Mouse (Mus musculus): ENCODE results near the gene Zhx3.

The Zhx3 gene

GRCm38 (mm10) chr2:160882436-160882835, 9.6 kb upstream of the Zhx3 start:
- DNase-seq (ENCODE audit: low spot score) = no peak

- DNase-seq (ENCODE audit: low spot score) = no peak
Measured at GRCm38 (mm10) chr2:160881462-160882101, 8.8 kb upstream of the Zhx3 start.

- DNase-seq (ENCODE audit: low spot score) = peak; percentile 67
Measured at GRCm38 (mm10) chr2:160880453-160881195, 7.8 kb upstream of the Zhx3 start, which contains the start of gene Lpin3. Gene Lpin3 (plus strand): TSS chr2:160880670.

DNA sequence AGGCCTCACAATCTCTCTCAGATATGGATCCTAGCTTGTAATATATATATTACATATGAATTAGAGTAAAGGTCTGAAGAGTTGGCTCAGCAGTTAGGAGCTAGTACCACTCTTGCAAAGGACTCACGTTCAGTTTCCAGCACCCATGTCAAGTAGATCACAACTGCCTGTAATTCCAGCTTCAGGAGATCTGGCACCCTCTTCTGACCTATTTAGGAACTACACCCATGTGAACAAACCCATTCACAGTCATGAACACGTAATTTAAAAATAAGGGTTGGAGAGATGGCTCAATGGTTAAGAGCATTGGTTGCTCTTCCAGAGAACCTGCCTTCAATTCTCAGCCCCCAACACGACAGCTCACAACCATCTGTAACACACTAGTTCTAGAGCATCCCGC, 3.3 kb upstream of the Zhx3 start:
- DNase-seq (ENCODE audit: low spot score) = no peak

DNA sequence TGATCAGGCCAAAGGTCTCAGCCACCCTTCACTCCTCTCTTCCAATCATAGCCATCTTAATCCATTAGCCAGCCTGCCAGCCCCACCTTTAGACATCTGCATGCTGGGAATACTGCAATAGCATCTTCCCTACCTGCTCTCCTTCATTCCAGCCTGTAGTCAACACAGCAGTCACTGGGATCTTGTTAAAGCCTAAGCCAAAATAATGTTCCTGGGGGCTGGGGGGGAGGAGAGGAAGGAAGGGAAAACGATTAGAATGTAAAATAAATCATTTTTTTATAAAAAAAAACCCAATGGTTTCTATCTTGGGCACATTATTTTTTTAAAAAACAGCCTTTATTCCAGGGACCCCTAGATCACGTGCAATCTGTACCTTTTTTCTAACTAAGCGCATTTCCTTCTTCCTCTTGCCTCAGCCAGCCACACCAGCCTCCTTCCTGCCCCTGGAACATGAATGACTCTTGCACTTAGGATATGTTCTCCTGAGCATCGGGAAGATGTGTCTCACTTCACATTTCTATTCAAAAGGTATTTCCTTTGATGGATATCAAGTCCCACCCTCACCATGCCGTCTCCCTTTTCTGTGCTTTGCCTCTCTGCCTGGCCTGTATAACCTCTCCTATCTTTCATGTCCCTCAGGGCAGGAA, 1.6 kb upstream of the Zhx3 start:
- DNase-seq (ENCODE audit: low spot score) = no peak

DNA sequence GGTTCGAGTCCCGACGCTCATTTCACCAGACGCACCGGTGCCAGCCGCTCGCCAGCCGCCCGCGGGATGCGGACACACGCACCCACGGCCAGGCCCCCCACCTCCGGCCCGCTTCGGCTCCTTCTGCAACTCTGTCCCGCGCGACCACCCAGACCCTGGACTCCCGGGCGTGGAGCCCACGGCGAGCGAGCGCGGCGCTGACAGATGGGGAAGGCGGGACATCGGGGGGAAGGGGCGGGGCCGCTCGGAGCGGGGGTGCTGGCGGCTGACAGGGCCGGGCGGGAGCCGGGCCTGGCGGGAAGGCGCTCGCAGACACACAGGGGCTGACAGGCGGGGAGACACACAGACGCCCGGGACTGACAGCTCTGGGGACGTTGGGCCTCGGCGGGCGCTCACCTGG, 403 bp downstream of the Zhx3 start:
- peak; percentile 74 for DNase-seq (ENCODE audit: low spot score)

- no peak for DNase-seq (ENCODE audit: low spot score)
Measured at GRCm38 (mm10) chr2:160871310-160871709, 1.5 kb downstream of the Zhx3 start.

DNA sequence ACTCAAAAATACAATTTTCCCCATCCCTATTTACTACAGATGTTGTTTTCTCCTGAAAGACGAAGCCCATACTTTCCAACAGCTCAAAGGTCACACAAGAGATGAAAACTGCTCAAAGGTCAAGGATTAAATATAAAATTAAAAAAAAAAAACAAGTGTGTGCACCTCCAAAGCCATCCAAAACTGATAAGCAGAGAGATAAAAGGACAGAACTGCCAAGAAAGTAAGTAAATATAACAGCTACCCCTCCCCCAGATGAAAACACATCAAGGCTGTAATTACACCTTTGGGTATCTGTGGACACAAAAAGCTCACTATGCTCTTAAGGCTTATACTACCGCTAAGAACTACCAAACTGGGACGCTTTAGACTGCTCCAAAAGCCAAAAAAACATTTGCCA, 3.4 kb downstream of the Zhx3 start:
- DNase-seq (ENCODE audit: low spot score) = no peak

DNA sequence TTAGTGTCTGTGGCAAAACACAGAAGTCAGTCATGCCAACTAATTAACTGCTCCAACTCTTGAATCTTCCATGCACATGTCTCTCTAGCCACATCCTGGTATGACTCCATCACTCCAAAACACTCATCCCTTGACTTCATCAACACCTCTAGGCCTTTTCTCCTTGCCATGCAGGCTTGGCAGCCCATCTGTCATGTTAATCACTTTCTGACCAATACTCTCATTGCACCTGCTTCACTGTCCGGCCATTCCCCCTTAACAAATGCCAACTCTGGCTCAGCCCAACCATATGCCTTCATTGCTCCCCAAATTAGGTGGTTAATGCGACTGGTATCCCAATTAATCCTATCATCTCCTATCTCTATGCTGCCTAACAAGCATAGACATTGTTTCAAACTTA, 7.5 kb downstream of the Zhx3 start:
- DNase-seq (ENCODE audit: low spot score) = no peak

DNA sequence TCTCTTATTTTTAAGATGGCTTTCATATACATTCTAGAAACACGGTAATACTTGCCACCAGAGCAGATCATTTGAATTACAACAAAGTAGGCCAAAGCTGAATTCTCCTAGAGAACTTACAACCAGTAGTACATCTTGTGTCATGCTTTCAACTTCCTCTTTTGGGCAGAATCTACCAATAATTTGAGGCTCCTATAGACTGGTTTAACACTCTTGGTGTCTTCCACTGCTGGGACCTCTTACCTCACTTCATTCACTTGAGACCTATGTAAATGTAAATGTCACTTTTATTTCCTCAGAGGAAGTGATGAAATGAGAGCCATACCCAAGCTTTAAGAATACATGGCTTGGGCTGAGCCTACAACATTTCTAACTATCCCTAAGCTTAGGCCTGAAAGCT, 8.7 kb downstream of the Zhx3 start:
- DNase-seq (ENCODE audit: low spot score) = no peak

DNA sequence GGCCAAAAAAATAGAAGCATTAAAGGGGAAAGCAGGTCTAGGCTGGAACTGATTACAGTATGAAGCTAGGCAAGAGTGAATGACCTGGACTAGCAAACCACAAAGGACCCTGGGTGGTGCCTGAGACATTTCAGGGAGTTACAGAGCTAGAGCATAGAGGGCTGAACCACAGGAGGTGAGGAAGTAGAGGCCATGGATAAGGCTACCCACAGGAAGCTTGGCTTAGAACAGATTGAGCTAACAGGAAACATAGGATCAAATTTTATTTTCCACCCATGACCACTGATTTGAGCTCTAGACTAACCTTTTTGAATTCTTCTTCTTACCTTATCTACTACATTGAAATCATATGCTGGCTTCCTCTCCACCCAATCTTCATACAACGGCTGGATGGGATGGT, 12.4 kb downstream of the Zhx3 start:
- no peak for DNase-seq (ENCODE audit: low spot score)

DNA sequence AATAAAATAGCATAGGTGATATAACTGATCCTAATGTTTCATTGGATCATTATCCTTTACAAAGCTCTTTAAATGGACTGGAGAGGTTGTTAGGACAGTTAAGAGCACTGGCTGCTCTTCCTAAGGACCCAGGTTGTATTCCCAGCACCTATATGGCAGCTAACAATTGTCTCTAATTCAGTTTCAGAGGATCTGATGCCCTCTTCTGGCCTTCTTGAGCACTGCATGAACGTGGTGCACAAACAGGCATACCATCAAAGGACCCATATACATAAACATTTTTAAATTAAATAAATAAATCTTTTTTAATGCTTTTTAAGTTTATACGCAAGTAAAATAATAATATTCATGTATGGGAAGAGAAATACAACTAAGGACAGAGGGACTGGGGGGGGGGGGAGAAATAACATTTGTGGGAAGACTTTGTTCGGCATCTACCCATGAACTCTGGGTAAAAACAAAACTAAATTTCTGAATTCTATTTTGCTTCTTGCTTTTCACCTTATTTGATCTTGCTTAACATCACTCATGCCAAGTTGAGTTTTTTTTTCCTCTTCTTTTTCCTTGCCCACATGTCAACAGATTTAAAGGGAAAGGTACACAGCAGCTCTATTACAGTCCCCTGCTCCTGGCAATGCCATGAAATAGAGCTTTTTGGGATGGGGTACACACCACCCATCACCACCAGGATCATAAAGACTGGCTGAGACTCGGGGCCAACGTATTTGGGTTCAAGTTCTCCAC, 16.3 kb downstream of the Zhx3 start:
- DNase-seq (ENCODE audit: low spot score) = no peak

GRCm38 (mm10) chr2:160854687-160855086, 18.1 kb downstream of the Zhx3 start:
- no peak for DNase-seq (ENCODE audit: low spot score)

- no peak for DNase-seq (ENCODE audit: low spot score)
Measured at GRCm38 (mm10) chr2:160850360-160850759, 22.4 kb downstream of the Zhx3 start.

- DNase-seq (ENCODE audit: low spot score) = no peak
Measured at GRCm38 (mm10) chr2:160849617-160850240, 23.1 kb downstream of the Zhx3 start.

DNA sequence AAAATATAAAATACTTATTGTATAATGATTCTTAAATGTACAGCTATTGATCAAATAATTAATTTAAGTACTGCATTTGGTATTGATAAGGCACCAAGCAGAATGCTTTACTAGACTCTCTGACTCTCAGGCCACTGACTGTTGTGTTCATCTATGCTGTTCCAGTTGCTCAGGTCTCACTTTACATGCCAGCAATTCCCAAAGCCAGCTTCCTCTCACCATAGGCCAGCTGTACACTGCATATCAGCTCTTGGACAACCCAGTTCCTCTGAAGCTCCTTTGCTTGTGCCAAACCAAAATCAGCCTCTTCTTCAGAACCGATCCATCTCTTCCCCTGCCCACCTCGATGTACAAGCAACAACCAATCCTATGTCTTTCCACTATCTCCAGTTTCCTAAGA, 24.6 kb downstream of the Zhx3 start:
- no peak for DNase-seq (ENCODE audit: low spot score)

DNA sequence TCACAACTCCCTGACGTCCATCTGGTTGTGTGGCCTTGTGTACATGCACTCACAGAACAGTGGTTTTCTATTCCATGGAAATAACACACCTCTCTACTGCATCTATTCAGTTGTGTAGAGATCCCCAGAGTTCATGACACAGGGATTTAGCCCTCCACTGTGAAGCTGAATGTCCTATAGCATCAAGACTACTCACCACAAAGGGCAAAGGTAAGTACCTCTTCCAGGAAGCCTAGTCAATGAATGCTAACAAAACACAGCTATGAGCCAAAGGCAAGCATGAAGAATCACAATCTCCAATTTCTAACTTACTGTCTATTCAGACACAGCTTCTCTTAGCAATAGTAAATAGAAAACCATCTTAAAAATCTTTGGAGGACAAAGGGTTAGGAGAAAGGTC, 25.1 kb downstream of the Zhx3 start:
- DNase-seq (ENCODE audit: low spot score) = no peak

GRCm38 (mm10) chr2:160840838-160841237, 32.0 kb downstream of the Zhx3 start:
- no peak for DNase-seq (ENCODE audit: low spot score)

- no peak for DNase-seq (ENCODE audit: low spot score)
Measured at GRCm38 (mm10) chr2:160810802-160811201, 62.0 kb downstream of the Zhx3 start.

DNA sequence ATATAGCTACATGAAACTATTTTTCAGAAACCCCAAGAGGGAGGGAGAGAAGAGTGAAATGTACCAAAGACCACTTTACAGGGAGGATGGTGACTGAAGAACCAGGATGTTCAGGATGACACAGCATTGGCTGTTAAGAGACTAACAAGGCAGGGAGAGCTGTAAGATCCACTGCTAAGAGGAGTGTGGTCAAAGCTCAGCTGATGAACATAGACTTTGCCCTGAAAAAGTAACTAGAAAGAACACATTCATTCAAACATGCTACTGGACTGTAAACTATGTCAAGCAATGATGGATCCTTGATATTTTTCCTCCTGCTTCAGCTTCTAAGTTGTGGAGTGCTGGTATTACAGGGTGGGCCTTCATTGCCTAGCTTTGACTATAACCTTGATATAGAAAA, 62.4 kb downstream of the Zhx3 start:
- DNase-seq (ENCODE audit: low spot score) = no peak

DNA sequence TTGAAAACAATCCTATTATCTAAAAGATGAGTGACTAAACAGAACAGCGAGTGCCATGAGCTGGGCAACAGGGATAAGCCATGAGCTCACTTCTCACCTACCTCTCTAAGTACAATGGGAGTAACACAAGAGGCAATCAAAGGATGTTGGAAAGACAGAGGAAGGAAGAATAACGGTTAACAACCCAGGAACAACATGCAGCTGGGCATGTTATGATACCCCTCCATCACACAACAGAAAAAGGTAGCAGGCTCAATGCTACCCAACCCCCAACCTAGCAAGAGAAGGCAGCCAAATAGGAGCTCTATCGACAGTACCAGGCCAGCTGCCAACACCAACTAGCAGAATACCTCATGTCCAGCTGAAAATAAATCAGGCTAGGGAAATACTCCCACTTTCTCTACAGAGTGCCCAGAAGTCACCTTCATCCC, 66.7 kb downstream of the Zhx3 start:
- DNase-seq (ENCODE audit: low spot score) = peak; percentile 40
